Mouse (Mus musculus) ovary, postnatal 10 days (tissue): ENCODE results near the gene Phlda1.
A peak's percentile ranks its signal among the peaks of the same experiment; 100 is the strongest.
"Not testable (repeated sequence)": the region's sequence is repeated elsewhere in the genome, so short reads cannot be mapped to it uniquely, and the experiment has no call there.

Experiments
- DNase-seq: peaks from one replicate; pipeline ENCODE4 v3.0.0; 2022; ENCODE audit warnings: low spot score

Phlda1 gene

DNA sequence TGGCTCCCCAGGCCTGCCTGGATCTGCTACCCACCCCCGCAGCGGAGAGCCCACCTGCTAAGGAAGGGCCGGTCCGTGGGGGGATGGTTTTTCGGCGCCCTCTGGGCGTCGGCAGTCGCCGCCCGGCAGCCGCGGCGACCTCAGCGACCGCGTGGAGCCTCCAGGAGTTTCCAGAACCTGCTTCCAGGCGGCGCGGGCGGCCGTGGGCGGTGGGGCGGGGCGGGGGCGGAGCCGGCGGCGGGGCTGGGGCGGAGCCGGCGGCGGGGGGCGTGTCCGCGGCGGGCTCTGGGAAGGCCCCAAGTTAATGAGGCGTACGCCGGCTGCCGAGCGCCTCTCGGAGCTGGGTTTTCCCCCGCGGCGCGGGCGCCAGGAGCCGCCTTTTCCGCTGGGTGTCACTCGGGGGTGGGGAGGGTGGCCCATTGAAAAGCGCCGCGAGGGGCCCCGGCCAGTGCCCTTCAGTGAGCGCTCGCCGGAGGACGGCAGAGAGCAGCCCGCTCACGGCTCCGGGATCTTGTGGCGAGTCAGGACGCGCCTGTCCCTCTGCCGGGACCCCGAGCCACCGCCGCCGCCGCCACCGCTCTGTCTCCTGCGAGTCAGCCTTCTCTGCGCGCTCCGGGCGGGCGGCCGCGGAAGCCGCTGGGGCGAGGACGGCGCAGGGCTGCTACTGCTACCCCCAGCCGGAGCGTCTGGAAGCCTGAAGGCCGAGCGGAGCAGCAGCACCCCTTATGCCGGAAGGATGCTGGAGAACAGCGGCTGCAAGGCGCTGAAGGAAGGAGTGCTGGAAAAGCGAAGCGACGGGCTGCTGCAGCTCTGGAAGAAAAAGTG lies at the start of gene Phlda1:
Phlda1 (plus strand) TSS at position 186 of the 825 bp plus-strand sequence.
- DNase-seq, result peak; percentile 94

DNA sequence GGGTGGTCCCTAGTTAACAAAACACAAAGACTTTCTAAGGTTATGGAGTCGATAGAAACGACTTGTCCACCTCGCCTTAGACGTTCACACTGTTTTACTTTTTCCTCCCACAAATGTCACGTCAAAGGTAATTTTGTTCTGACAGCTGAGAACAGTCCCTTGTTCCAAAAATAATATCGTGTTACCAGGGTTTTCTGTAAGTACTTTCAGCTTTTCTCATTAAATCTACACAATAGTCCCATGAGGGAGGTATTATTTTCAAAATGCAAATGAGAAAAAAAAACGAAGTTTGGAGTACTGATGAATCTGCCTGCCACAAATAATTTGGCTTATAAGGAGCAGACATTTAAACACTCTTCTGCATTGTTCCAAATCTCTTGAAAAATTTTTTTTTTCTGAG lies 48.0 kb upstream of the Phlda1 start:
- no peak for DNase-seq

DNA sequence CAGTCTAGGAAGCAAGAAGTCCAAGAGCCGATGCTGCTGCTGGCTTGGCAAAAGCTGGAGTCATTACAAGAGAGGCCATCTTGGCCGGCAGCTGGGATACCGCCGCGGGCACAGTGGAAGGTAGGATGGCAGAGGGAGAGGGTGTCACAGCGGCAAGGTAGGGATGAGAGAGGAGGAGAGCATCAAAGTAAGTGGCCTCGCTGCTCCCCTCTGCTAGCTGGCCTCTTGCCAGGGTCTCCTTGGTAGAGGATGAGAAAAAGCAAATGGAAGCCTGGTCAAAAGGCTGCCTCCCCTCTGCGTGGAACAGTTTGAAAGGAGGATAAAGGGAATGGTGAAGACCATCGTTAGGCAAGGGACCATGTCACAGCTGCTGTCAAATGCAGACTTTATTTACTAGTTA lies 47.0 kb upstream of the Phlda1 start:
- no peak for DNase-seq

DNA sequence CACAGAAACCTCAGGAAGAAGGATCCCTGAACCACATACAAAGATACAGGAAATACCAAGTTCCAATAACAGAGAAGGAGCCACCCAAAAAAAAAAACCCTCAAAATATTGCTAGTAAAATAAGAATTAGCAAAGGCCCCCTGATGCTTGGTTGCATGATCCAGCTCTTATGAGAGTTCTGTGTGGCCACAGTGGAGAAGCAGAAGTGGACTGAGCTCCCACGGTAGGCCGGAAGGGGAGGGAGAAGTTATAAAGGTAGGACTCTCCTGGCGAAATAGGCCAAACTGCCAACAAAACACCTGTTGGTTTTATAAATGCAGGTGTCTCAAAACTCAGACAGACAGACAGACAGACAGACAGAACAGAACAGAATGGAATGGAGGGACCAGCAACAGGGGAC lies 46.2 kb upstream of the Phlda1 start:
- DNase-seq, result no peak

DNA sequence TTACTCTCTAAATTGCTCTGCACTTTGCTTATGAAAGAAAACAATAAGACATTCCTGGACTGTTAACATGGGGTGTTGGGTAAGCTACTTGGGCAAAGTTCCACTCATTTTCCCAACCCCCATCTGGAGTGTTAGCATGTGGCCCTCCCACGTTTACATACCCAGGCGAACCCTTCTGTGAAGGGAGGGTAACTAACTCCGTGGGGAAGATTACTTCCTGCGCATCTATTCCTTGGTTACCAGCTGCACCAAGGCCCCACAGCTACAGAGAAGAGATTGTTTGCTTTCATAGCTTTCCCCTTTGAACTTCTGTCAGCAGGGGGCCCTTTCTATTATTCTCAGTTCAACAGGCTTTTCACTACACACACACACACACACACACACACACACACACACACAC lies 45.7 kb upstream of the Phlda1 start:
- DNase-seq, result no peak

DNA sequence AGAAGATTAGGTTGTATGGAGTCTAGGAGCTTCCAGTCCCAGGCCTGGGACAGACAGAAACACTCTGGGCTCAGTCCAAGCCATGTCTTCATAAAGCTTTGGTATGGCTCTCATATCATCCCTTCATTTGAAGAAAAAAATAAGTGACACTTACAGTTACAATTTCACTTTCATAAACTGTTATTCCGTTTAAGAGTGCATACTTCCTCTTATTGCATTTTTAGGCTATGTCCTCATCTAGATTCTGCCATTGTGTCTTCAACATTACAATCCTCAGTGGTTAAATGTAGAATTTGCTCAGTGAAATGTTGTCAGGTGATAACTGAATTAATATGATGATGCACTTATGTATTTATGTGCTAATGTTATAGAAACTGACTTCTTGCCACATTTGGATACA lies 41.3 kb upstream of the Phlda1 start:
- DNase-seq, result no peak

DNA sequence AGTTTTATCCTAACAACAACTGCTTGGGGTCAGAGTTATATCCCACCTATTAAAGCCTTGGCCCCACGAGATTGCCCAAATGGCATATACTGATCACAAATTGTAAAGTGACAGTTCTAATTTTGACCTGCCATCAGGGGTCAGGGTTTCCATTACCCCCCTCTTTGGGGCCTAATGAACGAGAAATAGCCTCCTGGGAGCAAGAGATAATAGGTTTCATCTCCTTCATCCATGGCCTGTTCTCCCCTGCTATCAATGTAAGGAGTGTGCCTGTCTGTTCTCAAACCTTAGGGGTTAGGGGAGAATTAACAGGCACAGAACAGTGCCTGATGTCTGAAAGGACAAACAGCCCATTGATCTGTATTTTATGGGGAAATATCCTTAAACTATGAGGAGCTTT lies 40.7 kb upstream of the Phlda1 start:
- DNase-seq, result no peak

DNA sequence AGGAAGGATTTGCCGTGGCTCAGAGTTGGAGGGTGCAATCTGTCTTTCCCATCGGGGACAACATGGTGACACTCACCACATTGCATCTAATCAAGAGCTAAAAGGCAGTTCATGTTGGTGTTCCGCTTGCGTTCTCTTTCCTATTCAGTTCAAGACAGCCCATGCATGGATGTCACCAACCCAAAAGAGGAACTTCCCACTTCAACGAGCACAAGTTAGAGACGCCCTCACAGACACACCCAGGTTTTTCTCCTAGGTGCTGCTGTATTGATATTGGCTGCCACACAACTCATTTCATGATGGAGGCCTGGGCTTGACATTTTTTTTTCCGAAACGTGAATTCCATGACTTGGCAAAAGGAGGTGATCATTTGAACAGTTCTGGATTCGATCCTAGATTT lies 34.9 kb upstream of the Phlda1 start:
- DNase-seq, result no peak

DNA sequence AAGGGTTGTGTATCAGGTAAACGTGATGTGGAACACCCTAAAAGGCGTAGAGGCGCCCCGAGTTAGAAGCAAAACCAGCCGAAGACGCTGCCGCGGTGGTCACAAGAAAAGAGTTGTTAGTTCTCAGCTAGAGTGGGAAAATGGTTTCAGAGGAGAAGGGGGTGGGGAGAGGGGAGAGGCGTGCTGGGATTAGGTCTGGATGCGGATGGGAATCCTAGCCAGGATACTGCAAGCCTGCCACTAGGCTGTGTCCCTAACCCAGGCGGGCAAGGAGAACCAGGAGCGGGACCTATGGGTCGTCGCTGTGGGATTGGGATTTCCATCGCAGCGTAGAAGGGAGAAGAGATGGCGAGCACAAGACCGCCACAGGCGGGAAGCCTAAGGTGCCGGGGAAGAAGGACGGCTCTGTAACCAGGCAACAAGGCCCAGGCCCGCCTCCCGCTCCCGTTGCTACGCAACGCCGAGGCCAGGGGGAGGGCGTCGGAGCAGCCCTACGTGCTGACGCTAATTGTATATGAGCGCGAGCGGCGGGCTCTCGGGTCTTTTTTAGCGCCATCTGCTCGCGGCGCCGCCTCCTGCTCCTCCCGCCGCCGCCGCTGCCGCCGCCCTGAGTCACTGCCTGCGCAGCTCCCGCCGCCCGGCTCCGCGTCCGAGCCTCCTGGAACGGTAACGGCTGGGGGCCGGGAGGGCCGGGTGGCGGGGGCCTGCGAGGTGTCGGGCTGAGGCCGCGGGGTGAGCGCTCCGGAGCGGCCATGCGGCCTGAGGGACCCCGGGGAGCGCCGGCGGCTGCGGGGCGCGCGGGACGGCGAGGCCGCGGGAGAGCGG lies 33.2 kb upstream of the Phlda1 start, which contains the start of gene Nap1l1:
Nap1l1 (plus strand) TSS at position 538 of the 825 bp plus-strand sequence.
- peak; percentile 95 for DNase-seq

DNA sequence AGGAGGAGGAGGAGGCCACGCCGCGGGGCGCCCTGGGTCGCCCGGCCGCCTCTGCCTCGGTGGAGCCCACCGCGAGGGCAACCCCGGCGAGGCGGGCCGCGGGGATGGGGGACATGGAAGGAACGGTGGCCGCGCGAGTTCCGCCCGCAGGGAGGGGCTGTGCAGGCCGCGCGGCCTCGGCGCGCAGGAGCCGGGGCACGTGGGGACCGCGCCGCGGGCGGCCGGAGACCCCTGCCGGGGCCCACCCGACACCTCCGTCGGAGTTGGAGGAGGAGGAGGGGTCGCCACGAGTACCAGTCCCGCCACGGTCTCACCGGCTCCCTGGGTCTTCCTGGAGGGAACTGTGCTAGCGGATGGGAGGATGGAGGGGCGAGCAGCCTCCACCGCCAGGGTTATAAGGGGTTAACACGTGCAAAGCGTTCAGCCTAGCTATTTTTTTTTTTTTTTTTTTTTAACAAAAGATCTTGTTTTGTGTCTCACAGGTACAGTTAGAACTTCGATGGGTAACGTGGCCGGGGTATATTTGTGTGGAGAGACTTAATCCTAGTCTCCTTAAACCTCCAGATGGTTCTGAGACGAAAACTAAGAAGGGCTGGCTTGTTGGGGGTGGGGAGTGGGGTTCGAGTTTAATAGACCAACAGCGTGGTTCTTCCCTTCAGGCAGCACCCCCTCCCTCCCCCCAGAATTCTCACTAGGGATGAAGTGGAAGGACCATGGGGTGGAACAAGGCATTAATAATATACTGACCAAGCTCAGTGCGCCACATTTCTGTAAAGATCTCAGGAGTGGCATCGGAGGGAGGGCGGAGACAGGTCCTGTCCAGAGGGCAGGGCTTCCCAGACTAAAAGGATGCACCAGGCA lies 32.3 kb upstream of the Phlda1 start:
- peak; percentile 42 for DNase-seq

DNA sequence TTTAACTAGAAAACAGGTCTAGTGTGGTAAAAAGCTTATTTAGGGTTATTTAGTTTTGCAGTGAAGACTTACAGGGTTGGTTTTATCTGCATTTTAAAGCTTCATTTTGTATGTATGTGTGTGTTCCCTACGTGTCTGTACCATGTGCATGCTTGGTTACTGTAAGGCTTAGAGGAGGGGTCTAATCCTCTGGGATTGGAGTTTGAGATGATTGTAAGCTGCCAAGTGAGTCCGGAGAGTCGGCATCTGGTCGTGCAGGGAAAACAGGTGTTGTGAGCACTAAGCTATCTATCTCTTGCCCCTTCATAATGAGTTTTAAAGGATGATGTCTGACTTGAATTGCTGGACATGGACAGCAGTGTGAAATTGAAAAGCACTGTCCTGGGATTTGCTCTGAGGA lies 29.8 kb upstream of the Phlda1 start:
- DNase-seq, result no peak

DNA sequence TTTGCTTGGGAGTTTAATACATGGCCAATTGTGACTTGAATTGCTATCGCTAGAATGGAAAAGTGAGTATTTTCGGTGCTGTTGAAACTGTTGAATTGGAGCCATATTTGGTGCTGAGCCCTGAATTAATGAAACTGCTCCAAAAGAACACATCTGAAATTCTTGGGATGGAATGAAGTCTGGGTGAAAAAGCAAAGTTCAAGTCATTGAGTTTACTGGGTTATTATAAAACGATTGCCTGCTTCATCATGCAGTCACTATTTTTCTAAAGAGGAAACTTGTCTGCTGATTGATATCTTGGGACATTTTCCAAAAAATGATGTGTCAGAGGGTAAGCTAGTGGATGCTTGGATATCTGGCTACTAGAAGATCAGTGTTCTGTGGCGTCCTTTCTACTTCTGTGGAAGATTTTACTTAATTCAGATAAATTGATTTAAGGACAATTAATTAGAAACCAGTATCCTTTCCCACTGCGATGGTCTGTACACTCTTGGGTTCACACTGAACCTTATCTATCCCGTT lies 29.0 kb upstream of the Phlda1 start:
- DNase-seq, result no peak

DNA sequence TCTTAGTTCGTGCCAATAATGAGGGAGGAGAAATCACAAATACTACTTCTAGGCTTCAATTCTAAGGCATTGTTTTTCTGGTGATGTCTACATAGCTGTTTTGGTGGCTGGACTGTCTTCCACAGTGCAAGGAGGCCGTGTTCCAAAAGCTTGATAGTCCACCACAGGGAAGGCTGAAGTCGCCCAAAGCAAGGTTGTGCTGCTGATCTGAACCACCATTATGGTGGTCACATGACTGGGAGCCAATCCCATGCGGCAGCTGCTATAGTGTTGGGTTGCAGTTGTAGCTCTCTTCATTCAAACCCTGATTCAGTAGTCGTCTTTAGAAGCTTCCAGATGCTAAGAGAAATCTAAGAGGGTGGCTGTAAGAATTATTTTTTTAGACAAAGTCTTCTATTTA lies 26.5 kb upstream of the Phlda1 start:
- DNase-seq, result no peak

DNA sequence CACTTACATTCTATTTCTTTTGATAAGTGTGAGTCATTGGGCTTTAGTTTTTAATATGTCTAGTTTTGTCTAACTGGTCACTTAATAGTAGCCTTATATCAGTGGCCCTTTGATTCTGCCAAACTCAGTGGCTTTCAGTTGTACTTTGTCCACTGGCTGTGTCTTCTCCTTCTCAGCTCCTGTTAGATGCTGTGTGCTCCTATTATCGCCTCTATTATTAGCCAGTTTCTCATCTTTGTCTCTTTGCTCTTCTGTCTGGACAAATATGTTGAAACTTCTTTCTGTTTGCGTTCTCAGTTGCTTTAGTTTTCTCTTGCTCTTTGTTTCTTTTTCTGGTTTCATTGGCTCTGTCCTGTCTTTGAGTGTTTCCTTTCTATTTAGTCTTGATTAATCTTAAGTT lies 23.4 kb upstream of the Phlda1 start:
- DNase-seq, result no peak

DNA sequence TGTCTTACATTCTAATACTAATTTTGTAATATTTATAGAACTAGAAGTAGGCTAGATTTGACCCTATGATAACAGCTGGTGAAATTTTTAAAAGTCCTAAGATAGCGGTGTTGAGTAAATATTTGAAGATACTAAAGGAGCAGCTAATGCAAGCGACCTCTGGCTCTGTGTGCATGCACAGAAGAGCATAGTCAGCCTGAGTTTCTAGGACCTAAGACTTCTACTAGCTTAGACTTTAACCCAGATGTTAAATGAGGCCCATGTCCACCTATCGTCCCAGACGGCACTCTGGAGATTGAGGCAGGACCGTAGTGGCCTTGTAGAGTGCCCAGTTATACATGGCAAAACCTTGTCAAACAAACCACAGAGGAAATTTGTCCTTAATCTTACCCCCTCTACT lies 22.0 kb upstream of the Phlda1 start:
- no peak for DNase-seq

DNA sequence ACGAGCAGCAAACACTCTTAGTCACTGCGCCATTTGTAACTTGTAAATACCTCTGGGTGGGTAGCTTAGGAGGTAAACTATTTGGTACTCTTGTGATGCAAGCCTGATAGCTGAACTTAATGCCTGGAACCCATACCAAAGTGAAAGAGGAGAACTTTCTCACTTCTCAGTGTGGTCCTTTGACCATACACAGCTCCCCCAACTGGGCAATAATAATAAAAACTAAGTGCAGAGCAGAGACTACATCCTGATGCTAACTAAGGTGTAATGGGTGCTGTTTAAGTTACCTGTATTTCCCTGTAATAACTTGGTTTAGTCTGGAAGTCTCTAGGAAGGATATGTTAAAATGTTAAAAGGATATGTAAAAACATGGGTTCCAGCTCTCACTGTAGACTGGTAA lies 17.3 kb upstream of the Phlda1 start:
- DNase-seq, result no peak

DNA sequence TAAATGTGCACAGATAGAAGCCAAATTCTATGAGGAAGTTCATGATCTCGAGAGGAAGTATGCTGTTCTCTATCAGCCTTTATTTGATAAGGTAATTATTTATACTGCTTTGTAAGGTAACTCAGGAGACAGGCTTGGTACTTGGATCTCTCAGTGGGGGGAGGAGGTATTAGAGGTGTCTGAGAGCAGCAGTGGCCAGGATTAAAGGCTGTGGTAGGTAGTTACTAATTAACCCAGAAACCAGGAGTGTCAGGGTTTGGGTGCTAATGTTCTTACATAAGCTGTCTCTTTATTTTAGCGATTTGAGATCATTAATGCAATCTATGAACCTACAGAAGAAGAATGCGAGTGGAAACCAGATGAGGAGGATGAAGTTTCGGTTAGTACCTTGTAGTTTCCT lies 16.0 kb upstream of the Phlda1 start:
- DNase-seq, result not testable (repeated sequence)

DNA sequence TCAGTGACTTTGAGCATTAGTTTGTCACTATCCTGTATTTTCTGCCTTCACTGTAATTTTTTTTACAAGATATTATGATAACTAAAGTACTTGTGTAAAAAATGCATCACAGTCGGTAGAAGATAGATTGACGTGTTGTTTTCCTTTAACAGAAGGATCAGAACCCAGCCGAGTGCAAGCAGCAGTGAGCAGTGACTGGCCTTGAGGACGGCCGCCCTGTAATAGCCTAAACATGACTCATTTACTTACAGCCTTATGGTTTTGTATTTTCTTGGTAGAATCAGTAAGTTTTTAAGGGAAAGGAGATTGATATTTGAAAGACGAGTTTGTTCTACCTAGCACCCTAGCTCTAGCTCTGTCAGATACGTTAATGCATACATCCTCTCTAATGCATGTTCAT lies 10.2 kb upstream of the Phlda1 start:
- no peak for DNase-seq

DNA sequence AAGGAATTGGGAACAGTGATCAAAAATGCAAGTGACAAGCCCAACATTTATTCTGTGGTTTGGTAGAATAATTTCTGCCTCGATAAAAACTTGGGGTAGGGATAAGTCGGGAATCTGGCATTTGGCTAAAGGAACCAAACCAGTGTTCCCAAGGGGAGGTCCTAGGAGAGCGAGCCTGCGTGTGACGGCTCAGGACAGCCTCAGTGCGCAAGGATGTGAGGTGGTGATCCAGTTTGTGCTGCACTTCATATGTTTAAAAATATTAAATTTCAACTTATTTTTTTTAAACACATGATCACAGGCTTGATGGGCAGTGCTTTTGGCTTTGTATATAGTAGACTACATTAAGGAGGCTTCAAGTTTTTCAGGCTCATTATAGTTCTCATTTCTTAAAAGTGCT lies 6.2 kb upstream of the Phlda1 start:
- no peak for DNase-seq

DNA sequence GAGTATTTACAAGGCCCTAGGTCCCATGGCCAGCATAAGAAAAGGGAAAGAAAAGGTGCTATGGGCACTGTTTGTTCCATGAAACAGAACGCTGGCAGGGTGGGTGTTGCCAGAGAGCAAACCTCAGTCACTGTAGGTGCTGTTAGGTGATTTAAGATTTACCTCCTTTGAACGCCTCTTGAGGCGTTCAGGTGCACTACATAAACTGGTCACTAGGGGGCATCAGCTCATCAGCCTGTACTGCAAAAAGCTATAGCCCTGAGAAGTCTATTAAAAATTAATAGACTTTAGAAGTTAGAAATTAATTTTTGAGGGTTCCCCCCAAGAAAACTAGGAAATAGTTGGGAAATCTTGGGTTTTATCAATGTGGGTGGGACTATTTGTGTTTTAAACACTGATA lies 3.0 kb upstream of the Phlda1 start:
- DNase-seq, result peak; percentile 54

DNA sequence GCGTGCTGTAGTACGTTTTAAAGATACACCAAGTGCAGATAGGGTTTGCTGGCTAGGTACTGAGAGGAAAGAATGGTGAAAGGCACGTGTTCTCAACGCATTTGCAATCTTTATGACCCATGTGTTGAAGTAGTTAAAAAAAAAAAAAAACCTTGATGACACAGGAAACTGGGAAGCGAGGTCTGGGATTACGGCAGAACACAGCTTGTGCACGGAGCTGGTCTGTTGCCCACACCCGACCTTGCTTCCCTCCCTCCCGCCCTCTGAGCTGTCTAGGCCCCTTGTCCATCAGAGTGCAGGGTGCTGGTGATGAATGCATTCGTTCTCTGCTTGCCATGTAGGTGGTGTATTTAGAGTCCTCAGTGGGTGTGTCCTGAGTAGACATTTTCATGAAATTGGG lies 2.4 kb upstream of the Phlda1 start:
- DNase-seq, result no peak

DNA sequence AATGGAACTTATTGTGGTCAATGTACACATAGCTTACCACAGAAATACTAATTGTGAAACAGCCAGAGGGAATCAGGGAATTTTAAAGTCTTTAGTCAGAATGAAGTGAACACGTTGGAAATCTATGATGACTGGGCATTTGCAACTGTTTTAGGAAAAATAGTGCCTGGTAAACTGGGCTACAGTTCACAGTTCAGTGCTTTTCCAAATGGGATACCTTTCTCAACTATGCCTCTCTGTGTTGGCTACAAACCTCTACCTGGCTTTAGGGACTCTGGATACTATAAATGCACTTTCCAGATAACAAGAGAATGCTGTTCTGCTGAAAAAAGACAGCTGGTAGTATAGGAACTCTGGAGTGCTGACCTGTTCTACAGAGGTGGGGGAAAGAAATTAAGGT lies 1.5 kb upstream of the Phlda1 start:
- DNase-seq, result no peak
